Mouse (Mus musculus): ENCODE measurements around the gene Prune2. TPM values are rescaled to one million over a fixed set of nuclear protein-coding genes. Genes with fewer than 3 reads are reported as not detected.

The Prune2 gene
- total RNA-seq (2012; rRNA removed): 42.0 and 47.9 TPM in 2 replicates

GRCm38 (mm10) chr19:16955613-16956271 lies at the start of gene Prune2:
Prune2 (plus strand) TSS chr19:16956118.
- H3K27ac ChIP-seq (ENCODE audit: insufficient read depth, low read depth, low read length, poor library complexity, severe bottlenecking): no peak within 1 kb of the TSS
- in situ Hi-C loops (cut with MboI; ENCODE audit: low sequenced_read_pairs in 2 of 2, unreplicated experiment in 2 of 2): no loop called here
- no peaks in the 10 kb centered on the region for H3K9me3 ChIP-seq (ENCODE audit: control insufficient read depth, insufficient read depth, low read depth, low read length)
- no peak for TF ChIP-seq ZNF384 (IDR thresholded peaks at IDR 0.05; ENCODE audit: low read depth, low read length)
- TF ChIP-seq MAFK (IDR thresholded peaks at IDR 0.05; ENCODE audit: insufficient read depth, low read depth, low read length): no peak
- H3K36me3 ChIP-seq (ENCODE audit: control insufficient read depth, insufficient read depth, low read length, poor library complexity, severe bottlenecking): no peaks in the 10 kb centered on the region
- peaks cover 0 to 2% of the 10 kb centered on the region in 2 experiments; a peak in 1 of 4 replicates for H3K4me1 ChIP-seq (ENCODE audit: control insufficient read depth in 2 of 2, insufficient read depth in 2 of 2, low read length in 2 of 2, poor library complexity in 1 of 2)
- peak; percentile 59 for DNase-seq (ENCODE audit: low read depth, low spot score)
- H3K4me3 ChIP-seq (ENCODE audit: insufficient read depth in 1 of 2, low read depth in 1 of 2, low read length in 2 of 2, poor library complexity in 1 of 2, severe bottlenecking in 1 of 2): peak within 1 kb of the TSS; percentile 41 to 47
- H3K9ac ChIP-seq (ENCODE audit: insufficient read depth, low read depth, low read length, poor library complexity, severe bottlenecking): no peak within 1 kb of the TSS

- Histone ChIP-seq H3K36me3 (ENCODE audit: control insufficient read depth, insufficient read depth, low read length, poor library complexity, severe bottlenecking) (no peaks in the 10 kb centered on the region), H3K9me3 (ENCODE audit: control insufficient read depth, insufficient read depth, low read depth, low read length) (no peaks in the 10 kb centered on the region), H3K9ac (ENCODE audit: insufficient read depth, low read depth, low read length, poor library complexity, severe bottlenecking) (no peak overlapping the region), H3K4me1 (ENCODE audit: control insufficient read depth in 2 of 2, insufficient read depth in 2 of 2, low read length in 2 of 2, poor library complexity in 1 of 2) (no peaks in the 10 kb centered on the region), H3K4me3 (ENCODE audit: insufficient read depth in 1 of 2, low read depth in 1 of 2, low read length in 2 of 2, poor library complexity in 1 of 2, severe bottlenecking in 1 of 2) (no peak overlapping the region), H3K27ac (ENCODE audit: insufficient read depth, low read depth, low read length, poor library complexity, severe bottlenecking) (no peak overlapping the region)
- no peak for DNase-seq (ENCODE audit: low read depth, low spot score)
- no peak for TF ChIP-seq HCFC1 (IDR thresholded peaks at IDR 0.05; ENCODE audit: borderline replicate concordance, insufficient read depth, low read length)
- TF ChIP-seq ZNF384 (IDR thresholded peaks at IDR 0.05; ENCODE audit: low read depth, low read length): no peak
- TF ChIP-seq CHD2 (IDR thresholded peaks at IDR 0.05; ENCODE audit: low read depth, low read length): no peak
- TF ChIP-seq MAFK (IDR thresholded peaks at IDR 0.05; ENCODE audit: insufficient read depth, low read depth, low read length): no peak
- no peak for TF ChIP-seq ZC3H11A (IDR thresholded peaks at IDR 0.05; ENCODE audit: borderline replicate concordance, low read depth, low read length)
- in situ Hi-C loops (cut with MboI; ENCODE audit: low sequenced_read_pairs in 2 of 2, unreplicated experiment in 2 of 2): no loop called here
These were observed 44.4 kb upstream of the Prune2 start for GRCm38 (mm10) chr19:16911507-16911906.

- no peak for DNase-seq (ENCODE audit: low read depth, low spot score)
- H3K27ac ChIP-seq (ENCODE audit: insufficient read depth, low read depth, low read length, poor library complexity, severe bottlenecking): no peak overlapping the region
- in situ Hi-C loops (cut with MboI; ENCODE audit: low sequenced_read_pairs in 2 of 2, unreplicated experiment in 2 of 2): no loop called here
- no peaks in the 10 kb centered on the region for H3K4me1 ChIP-seq (ENCODE audit: control insufficient read depth in 2 of 2, insufficient read depth in 2 of 2, low read length in 2 of 2, poor library complexity in 1 of 2)
- H3K9me3 ChIP-seq (ENCODE audit: control insufficient read depth, insufficient read depth, low read depth, low read length): no peaks in the 10 kb centered on the region
- no peaks in the 10 kb centered on the region for H3K36me3 ChIP-seq (ENCODE audit: control insufficient read depth, insufficient read depth, low read length, poor library complexity, severe bottlenecking)
- TF ChIP-seq MAFK (IDR thresholded peaks at IDR 0.05; ENCODE audit: insufficient read depth, low read depth, low read length) (no peak), HCFC1 (IDR thresholded peaks at IDR 0.05; ENCODE audit: borderline replicate concordance, insufficient read depth, low read length) (no peak), ZC3H11A (IDR thresholded peaks at IDR 0.05; ENCODE audit: borderline replicate concordance, low read depth, low read length) (no peak), CHD2 (IDR thresholded peaks at IDR 0.05; ENCODE audit: low read depth, low read length) (no peak), ZNF384 (IDR thresholded peaks at IDR 0.05; ENCODE audit: low read depth, low read length) (no peak)
- H3K4me3 ChIP-seq (ENCODE audit: insufficient read depth in 1 of 2, low read depth in 1 of 2, low read length in 2 of 2, poor library complexity in 1 of 2, severe bottlenecking in 1 of 2): no peak overlapping the region
- no peak overlapping the region for H3K9ac ChIP-seq (ENCODE audit: insufficient read depth, low read depth, low read length, poor library complexity, severe bottlenecking)
These were observed 31.4 kb upstream of the Prune2 start for GRCm38 (mm10) chr19:16924516-16924915.

GRCm38 (mm10) chr19:16934664-16935063 lies 21.3 kb upstream of the Prune2 start:
- TF ChIP-seq HCFC1 (IDR thresholded peaks at IDR 0.05; ENCODE audit: borderline replicate concordance, insufficient read depth, low read length): no peak
- TF ChIP-seq CHD2 (IDR thresholded peaks at IDR 0.05; ENCODE audit: low read depth, low read length): no peak
- TF ChIP-seq MAFK (IDR thresholded peaks at IDR 0.05; ENCODE audit: insufficient read depth, low read depth, low read length): no peak
- TF ChIP-seq ZC3H11A (IDR thresholded peaks at IDR 0.05; ENCODE audit: borderline replicate concordance, low read depth, low read length): no peak
- TF ChIP-seq ZNF384 (IDR thresholded peaks at IDR 0.05; ENCODE audit: low read depth, low read length): no peak
- in situ Hi-C loops (cut with MboI; ENCODE audit: low sequenced_read_pairs in 2 of 2, unreplicated experiment in 2 of 2): no loop called here
- no peaks in the 10 kb centered on the region for H3K36me3 ChIP-seq (ENCODE audit: control insufficient read depth, insufficient read depth, low read length, poor library complexity, severe bottlenecking)
- H3K4me3 ChIP-seq (ENCODE audit: insufficient read depth in 1 of 2, low read depth in 1 of 2, low read length in 2 of 2, poor library complexity in 1 of 2, severe bottlenecking in 1 of 2): no peak overlapping the region
- H3K4me1 ChIP-seq (ENCODE audit: control insufficient read depth in 2 of 2, insufficient read depth in 2 of 2, low read length in 2 of 2, poor library complexity in 1 of 2): no peaks in the 10 kb centered on the region
- no peak overlapping the region for H3K9ac ChIP-seq (ENCODE audit: insufficient read depth, low read depth, low read length, poor library complexity, severe bottlenecking)
- DNase-seq (ENCODE audit: low read depth, low spot score): no peak
- H3K27ac ChIP-seq (ENCODE audit: insufficient read depth, low read depth, low read length, poor library complexity, severe bottlenecking): no peak overlapping the region
- H3K9me3 ChIP-seq (ENCODE audit: control insufficient read depth, insufficient read depth, low read depth, low read length): no peaks in the 10 kb centered on the region

All from ES-E14 (cell line).